Mouse (Mus musculus) cerebellum, adult 2 months (tissue): Measurements from ENCODE around the gene Cemip. TPM values are rescaled to one million over a fixed set of nuclear protein-coding genes. Genes with fewer than 3 reads are reported as not detected.
A peak's percentile ranks its signal among the peaks of the same experiment; 100 is the strongest.
"Not testable (repeated sequence)": the region's sequence is repeated elsewhere in the genome, so short reads cannot be mapped to it uniquely, and the experiment has no call there.

Experiments
- DNase-seq, 2 experiments: peaks; one replicate each; pipeline ENCODE4 v3.0.0; 2021
- H3K27ac ChIP-seq: fragments of 200-500 bp; 2 replicates; pipeline ENCODE4 v1.5.1; 2012; ENCODE audit warnings: low read length, control low read depth, inconsistent platforms; ENCODE audit not compliant: insufficient read depth
- H3K27me3 ChIP-seq: fragments of 200-500 bp; 2 replicates; pipeline ENCODE4 v1.6.1; 2012; ENCODE audit warnings: inconsistent platforms, mild to moderate bottlenecking, low read length, moderate library complexity; ENCODE audit not compliant: control insufficient read depth, insufficient read depth
- H3K4me1 ChIP-seq: fragments of 200-500 bp; 2 replicates; pipeline ENCODE4 v1.6.1; 2011; ENCODE audit warnings: low read length; ENCODE audit not compliant: control insufficient read depth, insufficient read depth
- H3K4me3 ChIP-seq: fragments of 200-500 bp; replicated peaks from 2 replicates; pipeline ENCODE3; 2011; ENCODE audit warnings: mild to moderate bottlenecking, low read depth, low read length, control low read depth; ENCODE audit not compliant: insufficient read depth
- CTCF ChIP-seq: fragments of 200-500 bp; IDR thresholded peaks from 2 replicates; pipeline ENCODE4 v1.5.1; 2011; ENCODE audit warnings: low read depth, mild to moderate bottlenecking, control low read depth, low read length, moderate library complexity, borderline replicate concordance; ENCODE audit not compliant: insufficient read depth
- POLR2A ChIP-seq: fragments of 200-500 bp; IDR thresholded peaks from 2 replicates; pipeline ENCODE4 v1.6.1; 2011; ENCODE audit warnings: low read length, control low read depth, borderline replicate concordance; ENCODE audit not compliant: insufficient read depth
- WGBS: fragments of 180-500 bp; shearing (Covaris S2); methylation state at CpG from one replicate; pipeline ENCODE4 v1.1.7; 2018; 5-methylcytosine and 5-hydroxymethylcytosine counted together
- polyA plus RNA-seq: library from polyadenylated mRNA; depleted of rRNA; stranded (reverse); fragments of >200 nt; gene quantifications from 2 replicates; pipeline ENCODE4 v1.2.3, GENCODE M21; 2012; rRNA removed

Gene Cemip
- polyA plus RNA-seq: 5.4 and 6.8 TPM in 2 replicates

DNA sequence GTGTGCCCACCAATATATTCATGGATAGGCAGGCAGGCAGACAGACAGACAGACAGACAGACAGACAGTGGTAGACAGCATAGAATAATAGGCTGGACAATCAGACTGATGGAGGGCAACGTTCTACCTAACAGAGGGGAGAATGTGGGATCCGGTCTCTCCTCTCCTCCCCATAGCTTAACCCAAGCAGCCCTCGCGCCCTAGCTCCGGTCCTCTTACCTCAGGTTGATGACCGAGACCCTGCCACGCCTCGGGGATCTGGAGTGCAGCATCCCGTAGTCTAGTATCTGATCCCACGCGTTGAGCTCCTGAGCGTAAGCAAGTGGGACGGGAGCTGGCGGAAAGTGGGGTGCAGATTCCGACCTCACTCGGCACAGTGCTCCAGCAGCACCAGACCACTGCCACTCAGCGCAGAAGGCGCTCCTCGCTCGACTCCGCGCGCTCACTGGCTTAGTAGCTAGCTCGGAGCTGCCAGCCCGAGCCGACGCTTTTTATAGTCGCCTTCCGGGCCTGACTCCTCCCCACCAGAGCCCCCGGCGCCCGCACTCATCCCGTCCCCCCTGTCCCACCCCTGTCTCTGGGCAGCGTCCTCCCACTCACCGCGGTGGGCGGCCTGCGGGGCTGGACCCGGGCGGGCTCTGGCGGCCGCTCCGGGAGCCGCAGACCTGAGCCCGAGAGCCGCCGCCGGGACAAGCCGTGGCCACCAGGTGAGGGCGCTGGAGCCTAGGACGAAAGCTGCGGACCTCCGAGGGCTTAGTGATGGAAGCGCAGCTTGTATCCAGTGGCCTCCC lies at the start of gene Cemip:
Gene Cemip, minus strand, starts transcription at position 464 of the 791 bp plus-strand sequence.
- under 1% methylated on average over 54 of the region's 54 CpGs for WGBS
- DNase-seq: peak; percentile 89 to 94
- peak; percentile 67 for TF ChIP-seq CTCF
- no peak for TF ChIP-seq POLR2A
- Histone ChIP-seq H3K4me1 (no peaks in the 10 kb centered on the region), H3K4me3 (peak within 1 kb of the TSS; percentile 74), H3K27ac (peak within 1 kb of the TSS; percentile 23), H3K27me3 (no peaks in the 10 kb centered on the region)

DNA sequence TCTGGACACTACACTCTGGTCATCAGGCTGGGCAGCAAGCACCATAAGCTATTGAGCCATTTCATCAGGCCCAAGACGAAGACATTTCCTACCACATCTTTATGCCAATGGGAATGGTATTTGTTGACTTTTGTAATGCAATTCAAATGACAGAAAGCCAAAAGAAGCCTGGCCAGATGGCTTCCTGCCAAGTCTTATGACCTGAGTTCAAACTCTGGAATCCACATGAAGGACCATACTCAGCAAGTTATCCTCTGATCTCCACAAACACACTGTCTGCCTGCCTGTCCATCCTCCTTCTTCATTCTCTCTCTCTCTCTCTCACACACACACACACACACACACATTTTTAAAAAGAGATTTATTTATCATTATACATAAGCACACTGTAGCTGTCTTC lies 46.4 kb upstream of the Cemip start:
- H3K27ac ChIP-seq: no peak overlapping the region
- no peak for DNase-seq
- H3K4me1 ChIP-seq: peaks cover 14% of the 10 kb centered on the region
- H3K27me3 ChIP-seq: no peaks in the 10 kb centered on the region
- no peak for TF ChIP-seq CTCF
- TF ChIP-seq POLR2A: no peak
- 23% methylated on average over 1 of the region's 1 CpGs for WGBS
- H3K4me3 ChIP-seq: no peak overlapping the region

DNA sequence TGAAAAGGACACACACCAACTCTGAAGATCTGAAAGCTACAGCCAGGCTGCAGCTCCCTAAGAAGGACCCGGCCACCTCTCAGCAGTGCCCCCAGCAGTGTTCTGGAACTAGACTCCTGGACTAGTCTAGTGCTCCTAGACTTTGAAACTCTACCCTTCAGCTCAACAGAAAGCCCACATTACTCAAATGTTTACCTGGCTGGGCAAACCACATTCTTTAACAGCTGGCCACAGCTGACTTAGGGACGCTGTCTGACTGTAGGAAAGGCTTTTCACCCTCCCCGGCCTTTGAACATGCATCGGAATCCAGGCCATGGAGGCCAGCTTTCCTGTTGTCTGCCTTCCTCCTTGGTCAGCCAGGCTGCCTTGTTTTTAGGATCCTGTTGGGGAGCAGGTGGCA lies 45.4 kb upstream of the Cemip start:
- DNase-seq: no peak
- WGBS: 62% methylated on average over 4 of the region's 4 CpGs
- Histone ChIP-seq H3K27me3 (no peaks in the 10 kb centered on the region), H3K27ac (no peak overlapping the region), H3K4me1 (peaks cover 14% of the 10 kb centered on the region), H3K4me3 (no peak overlapping the region)
- TF ChIP-seq POLR2A: no peak
- TF ChIP-seq CTCF: no peak

DNA sequence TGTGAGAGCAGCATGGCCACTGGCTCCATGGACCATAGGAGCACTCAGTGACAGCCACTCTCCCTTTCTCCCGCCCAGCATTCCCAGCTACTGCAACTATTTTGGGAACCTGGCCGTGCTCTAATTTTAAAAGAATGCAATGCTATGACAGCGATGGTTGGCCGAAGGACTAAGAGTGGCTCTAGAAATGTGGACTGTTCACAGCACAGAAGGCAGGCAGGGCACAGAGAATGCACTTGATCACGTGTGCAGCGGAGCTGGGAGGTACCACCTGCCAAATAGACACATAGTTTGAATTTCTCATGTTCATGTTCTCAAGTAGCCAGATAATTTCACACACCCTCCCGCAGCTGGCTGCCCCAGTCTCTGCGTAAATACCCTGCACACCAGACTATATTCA lies 42.4 kb upstream of the Cemip start:
- H3K4me3 ChIP-seq: no peak overlapping the region
- TF ChIP-seq CTCF (no peak), POLR2A (no peak)
- DNase-seq: peak; percentile 24 to 40
- peaks cover 14% of the 10 kb centered on the region for H3K4me1 ChIP-seq
- 25% methylated on average over 8 of the region's 8 CpGs for WGBS
- no peaks in the 10 kb centered on the region for H3K27me3 ChIP-seq
- H3K27ac ChIP-seq: 0 out of 2 replicates have a peak overlapping the region, but pooled peaks have one; percentile 3

DNA sequence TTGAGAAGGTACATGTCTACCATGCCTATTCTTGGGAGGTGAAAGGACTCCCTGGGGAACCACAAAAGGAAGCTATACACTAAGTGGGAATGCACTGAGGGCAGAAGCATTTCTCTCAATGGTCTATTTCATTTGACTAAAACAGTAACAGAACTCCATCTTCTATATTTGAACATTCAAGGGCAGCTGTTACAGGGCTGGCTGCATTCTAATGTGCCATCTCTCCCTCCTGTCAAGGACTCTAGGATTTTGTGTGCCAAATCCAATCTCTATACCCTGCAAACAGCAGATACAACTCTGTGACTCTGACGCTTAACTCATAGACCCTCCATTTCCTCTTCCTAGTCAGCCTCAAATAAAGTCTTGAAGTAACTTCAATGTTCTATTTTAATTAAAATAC lies 39.4 kb upstream of the Cemip start:
- H3K27me3 ChIP-seq: no peaks in the 10 kb centered on the region
- no peak for TF ChIP-seq POLR2A
- no peak for TF ChIP-seq CTCF
- no peak overlapping the region for H3K4me3 ChIP-seq
- no peak overlapping the region for H3K27ac ChIP-seq
- 88% methylated on average over 1 of the region's 1 CpGs for WGBS
- DNase-seq: no peak
- peaks cover 9% of the 10 kb centered on the region for H3K4me1 ChIP-seq

DNA sequence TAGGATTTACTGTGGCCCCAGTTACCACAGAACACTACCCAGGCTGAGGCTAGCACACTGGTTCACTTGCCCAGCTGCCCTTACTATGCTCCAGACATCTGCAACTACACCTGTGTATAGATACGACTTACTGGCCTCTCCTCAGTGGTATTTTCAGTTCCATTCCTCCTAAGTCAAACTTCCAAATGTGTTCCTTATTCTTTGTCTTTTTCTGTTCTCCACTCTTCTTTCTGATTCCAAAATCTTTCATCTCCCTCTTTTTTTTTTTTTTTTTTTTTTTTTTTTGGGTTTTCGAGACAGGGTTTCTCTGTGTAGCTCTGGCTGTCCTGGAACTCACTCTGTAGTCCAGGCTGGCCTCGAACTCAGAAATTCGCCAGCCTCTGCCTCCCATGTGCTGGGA lies 37.3 kb upstream of the Cemip start:
- H3K27me3 ChIP-seq, H3K27ac ChIP-seq, H3K4me1 ChIP-seq, DNase-seq, H3K4me3 ChIP-seq: not testable (repeated sequence)
- 86% methylated on average over 4 of the region's 4 CpGs for WGBS

DNA sequence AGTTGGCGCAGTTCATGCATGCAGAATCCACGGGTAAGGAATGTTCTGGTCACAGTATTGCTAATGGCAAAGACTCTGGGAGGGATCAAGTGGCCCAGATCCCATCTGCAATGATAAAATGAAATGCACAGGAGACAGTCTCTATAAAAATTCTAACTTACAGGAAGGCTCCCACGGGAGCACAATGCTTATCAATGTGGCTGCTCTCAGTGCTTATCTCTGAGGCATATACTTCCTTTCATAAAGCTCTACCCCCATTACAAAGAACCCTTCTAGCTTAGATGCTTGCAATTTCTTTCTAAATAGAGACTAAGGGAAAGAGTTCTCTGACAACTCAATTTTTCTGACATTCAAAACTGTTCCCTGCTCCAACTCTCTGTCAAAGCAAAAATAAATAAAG lies 35.5 kb upstream of the Cemip start:
- Histone ChIP-seq H3K4me1 (peaks cover 5% of the 10 kb centered on the region), H3K27ac (no peak overlapping the region), H3K4me3 (no peak overlapping the region), H3K27me3 (no peaks in the 10 kb centered on the region)
- TF ChIP-seq POLR2A: no peak
- DNase-seq: no peak
- 91% methylated on average over 3 of the region's 3 CpGs for WGBS

DNA sequence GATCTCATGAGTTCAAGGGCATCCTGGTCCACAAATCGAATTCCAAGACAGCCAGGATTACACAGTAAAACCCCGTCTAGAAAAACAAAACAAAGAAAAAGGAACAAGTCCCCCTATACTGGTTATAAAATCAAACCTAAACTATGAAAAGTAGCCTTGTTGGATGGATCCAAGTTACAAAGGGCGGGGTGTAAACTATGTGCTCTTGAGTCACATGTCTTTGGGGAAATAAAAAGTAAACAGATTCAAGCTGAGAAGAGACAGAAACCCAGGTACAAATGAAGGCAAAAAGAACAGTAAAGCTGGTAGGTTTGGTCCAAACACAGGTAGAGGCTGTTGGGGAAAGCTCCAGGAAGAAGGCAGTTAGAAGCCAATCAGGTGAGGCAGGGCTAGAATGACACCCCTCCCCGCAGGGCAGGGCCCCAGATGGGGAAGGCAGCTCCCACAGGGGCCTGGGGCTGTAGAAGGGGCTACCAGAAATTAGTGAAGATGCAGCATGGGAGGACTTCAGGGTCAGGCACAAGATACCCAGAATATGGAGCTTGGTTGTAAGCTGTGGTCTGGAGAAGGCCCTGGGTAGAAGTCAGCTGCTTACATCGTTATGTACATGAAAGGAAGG lies 33.9 kb upstream of the Cemip start:
- no peak overlapping the region for H3K4me3 ChIP-seq
- H3K4me1 ChIP-seq: peaks cover 5% of the 10 kb centered on the region
- TF ChIP-seq CTCF (no peak), POLR2A (no peak)
- no peaks in the 10 kb centered on the region for H3K27me3 ChIP-seq
- 89% methylated on average over 5 of the region's 5 CpGs for WGBS
- no peak overlapping the region for H3K27ac ChIP-seq
- no peak for DNase-seq
